Mouse (Mus musculus) midbrain, embryonic 15.5 days (tissue): ENCODE data around the gene Nenf. TPM values are rescaled to one million over a fixed set of nuclear protein-coding genes. Genes with fewer than 3 reads are reported as not detected.

Experiments
- polyA plus RNA-seq: library from polyadenylated mRNA; unstranded; fragments of >200 nt; fragmentation: Nextera tagmentation; extraction: Ambion mirVana; gene quantifications from 2 replicates; pipeline ENCODE4 v1.2.1, GENCODE M21; 2015

Nenf gene
- polyA plus RNA-seq, 1 experiment from 2014 or later = 111 TPM

Other genes with a start within 250 kb of the Nenf start
- gene Batf3, start 220.3 kb downstream of the Nenf start, polyA plus RNA-seq = 0.84 and 1.2 TPM in 2 replicates
- gene Fam71a, start 153.4 kb downstream of the Nenf start, polyA plus RNA-seq = not detected in 2 replicates
- gene Atf3, start 100.2 kb downstream of the Nenf start, polyA plus RNA-seq = 1.5 and 1.6 TPM in 2 replicates
- 43.2 and 44.5 TPM in 2 replicates for gene Tmem206, start 7.7 kb upstream of the Nenf start, polyA plus RNA-seq
- 8.3 and 9.4 TPM in 2 replicates for gene Ppp2r5a, start 85.1 kb upstream of the Nenf start, polyA plus RNA-seq